Mouse (Mus musculus) layer of hippocampus, postnatal 36 days (tissue): ENCODE measurements around the gene Tenm4. TPM values are rescaled to one million over a fixed set of nuclear protein-coding genes. Genes with fewer than 3 reads are reported as not detected.

ENCODE experiments used
- DNase-seq, 2 experiments: peaks; one replicate each; pipeline ENCODE4 v3.0.0; 2022
- total RNA-seq, 2 experiments: library from RNA; stranded (reverse); gene quantifications; 2 replicates each; pipeline ENCODE4 v1.2.3; 2021

Tenm4 gene
- total RNA-seq, 2 experiments from 2014 or later, result 116 to 124 TPM

- DNase-seq, result no peak
These were observed 534.5 kb downstream of the Tenm4 start for GRCm38 (mm10) chr7:96705307-96706129.

GRCm38 (mm10) chr7:96706531-96706930, 535.5 kb downstream of the Tenm4 start:
- no peak for DNase-seq

- DNase-seq, result no peak
These were observed 536.1 kb downstream of the Tenm4 start for GRCm38 (mm10) chr7:96707112-96707511.

GRCm38 (mm10) chr7:96708071-96708470, 537.0 kb downstream of the Tenm4 start:
- no peak for DNase-seq

- DNase-seq, result no peak
These were observed 537.5 kb downstream of the Tenm4 start for GRCm38 (mm10) chr7:96708561-96708960.

GRCm38 (mm10) chr7:96708968-96709367, 537.9 kb downstream of the Tenm4 start:
- DNase-seq, result no peak

GRCm38 (mm10) chr7:96709891-96710290, 538.8 kb downstream of the Tenm4 start:
- DNase-seq, result no peak

GRCm38 (mm10) chr7:96710658-96711071, 539.6 kb downstream of the Tenm4 start:
- DNase-seq, result no peak

- DNase-seq, result no peak
These were observed 541.8 kb downstream of the Tenm4 start for GRCm38 (mm10) chr7:96712876-96713275.

- DNase-seq, result no peak
These were observed 545.9 kb downstream of the Tenm4 start for GRCm38 (mm10) chr7:96716911-96717310.

GRCm38 (mm10) chr7:96718201-96719155, 547.4 kb downstream of the Tenm4 start:
- DNase-seq, result no peak

GRCm38 (mm10) chr7:96719926-96720325, 548.9 kb downstream of the Tenm4 start:
- no peak for DNase-seq

- no peak for DNase-seq
These were observed 549.4 kb downstream of the Tenm4 start for GRCm38 (mm10) chr7:96720465-96720864.

GRCm38 (mm10) chr7:96722796-96723195, 551.8 kb downstream of the Tenm4 start:
- DNase-seq, result no peak

- no peak for DNase-seq
These were observed 554.6 kb downstream of the Tenm4 start for GRCm38 (mm10) chr7:96725603-96726002.

GRCm38 (mm10) chr7:96730360-96730759, 559.3 kb downstream of the Tenm4 start:
- DNase-seq, result no peak

- no peak for DNase-seq
These were observed 560.9 kb downstream of the Tenm4 start for GRCm38 (mm10) chr7:96731947-96732346.

GRCm38 (mm10) chr7:96734315-96735058, 563.4 kb downstream of the Tenm4 start:
- DNase-seq, result no peak

- no peak for DNase-seq
These were observed 569.6 kb downstream of the Tenm4 start for GRCm38 (mm10) chr7:96740631-96741030.

- DNase-seq, result no peak
These were observed 571.2 kb downstream of the Tenm4 start for GRCm38 (mm10) chr7:96742221-96742620.

GRCm38 (mm10) chr7:96745956-96746355, 574.9 kb downstream of the Tenm4 start:
- DNase-seq, result peak in 1 of 2 experiments; percentile 39

- no peak for DNase-seq
These were observed 575.7 kb downstream of the Tenm4 start for GRCm38 (mm10) chr7:96746706-96747105.
